Mouse (Mus musculus): ENCODE data around the gene Troap.

Gene Troap

DNA sequence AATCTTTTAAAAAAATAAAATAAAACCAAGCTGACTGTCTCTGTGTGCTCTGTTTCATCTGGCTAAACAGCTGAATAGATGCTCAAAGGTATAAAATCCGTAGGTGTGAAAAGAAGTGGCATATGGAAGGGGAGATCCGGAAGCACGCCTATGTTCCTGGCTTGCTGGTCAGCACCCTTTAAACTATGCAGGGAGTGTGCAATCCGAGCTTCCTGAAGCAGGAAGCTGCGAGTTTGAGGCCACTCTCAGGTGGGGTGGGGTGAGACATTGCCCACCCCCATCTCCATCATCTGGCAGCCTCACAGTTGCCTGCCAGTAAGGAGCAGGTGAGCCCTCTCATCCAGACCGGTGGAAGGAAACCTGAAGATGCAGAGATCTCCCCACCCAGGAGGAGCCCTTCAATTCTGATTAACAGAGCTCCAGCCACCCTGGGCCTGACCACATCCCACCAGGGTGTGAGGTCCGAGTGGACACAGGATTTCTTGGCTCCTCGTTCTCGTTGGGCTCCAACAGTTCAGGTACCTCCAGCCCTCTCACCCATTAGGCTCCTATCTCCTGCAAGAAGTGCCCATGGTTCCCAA is at the start of gene Troap:
TSS of gene Troap (plus strand) at position 557 of the 581 bp plus-strand sequence.
- DNase-seq (ENCODE audit: low spot score in 2 of 2) = no peak

DNA sequence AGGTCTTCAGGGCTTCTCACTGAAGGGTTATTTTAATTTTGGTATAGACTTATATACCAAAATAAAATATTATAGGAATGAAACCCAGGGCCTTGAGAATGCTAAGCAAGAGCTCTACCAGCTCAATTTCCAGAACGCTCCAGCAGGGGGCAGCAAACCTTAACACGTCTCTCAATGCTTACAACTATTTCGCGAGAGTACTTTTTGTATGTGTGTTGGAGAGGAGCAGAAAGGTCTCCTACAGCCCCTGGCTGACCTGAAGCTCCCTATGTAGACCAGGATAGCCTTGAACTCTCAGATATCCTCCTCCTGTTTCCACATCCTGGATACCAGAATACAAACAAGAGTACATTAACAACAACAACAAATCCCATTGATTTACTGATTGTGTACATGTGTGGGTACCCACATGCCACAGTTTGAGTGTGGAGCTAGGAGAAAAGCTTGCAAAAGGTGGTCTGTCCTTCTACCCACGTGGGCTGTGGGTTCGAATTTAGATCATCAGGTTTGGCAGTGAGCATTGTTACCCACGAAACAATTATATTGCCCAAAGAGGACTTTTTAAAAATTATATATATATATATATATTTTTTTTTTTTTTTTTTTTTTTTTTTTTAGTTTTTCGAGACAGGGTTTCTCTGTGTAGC is 49.6 kb upstream of the Troap start:
- peak; percentile 70 to 81 for DNase-seq (ENCODE audit: low spot score in 2 of 2)

DNA sequence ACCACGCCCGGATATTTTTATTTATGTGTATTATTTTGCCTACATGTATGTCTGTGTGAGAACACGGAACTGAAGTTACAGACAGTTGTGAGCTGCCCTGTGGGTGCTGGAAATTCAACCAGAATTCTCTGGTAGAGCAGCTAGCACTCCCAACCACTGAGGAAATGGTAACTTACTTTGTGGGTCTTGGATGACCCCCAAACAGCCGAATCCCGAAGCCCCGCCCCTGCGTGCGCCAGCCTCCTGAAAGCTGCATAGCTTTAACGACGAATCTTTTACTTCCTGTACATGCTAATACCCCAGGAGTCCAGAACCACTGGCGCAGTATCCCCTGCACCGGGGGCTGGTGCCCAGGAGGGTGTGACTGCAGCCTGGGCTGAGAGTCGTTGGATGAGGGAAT is 49.0 kb upstream of the Troap start:
- no peak for DNase-seq (ENCODE audit: low spot score in 2 of 2)

DNA sequence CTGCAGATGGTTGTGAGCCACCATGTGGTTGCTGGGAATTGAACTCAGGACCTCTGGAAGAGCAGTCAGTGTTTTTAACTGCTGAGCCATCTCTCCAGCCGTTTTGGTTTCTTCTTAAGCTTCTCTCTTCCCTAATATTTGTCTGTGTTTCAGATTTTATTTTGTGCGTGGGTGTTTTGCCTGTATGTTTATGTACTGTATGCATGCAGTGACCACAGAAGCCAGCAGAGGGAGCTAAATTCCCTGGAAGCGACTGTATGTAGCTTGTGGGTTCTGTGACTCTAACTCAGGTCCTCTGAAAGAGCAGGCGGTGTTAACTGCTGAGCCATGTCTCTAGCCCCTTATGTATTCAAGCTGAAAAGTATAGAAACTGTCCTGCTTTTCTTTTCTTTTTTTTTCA is 48.1 kb upstream of the Troap start:
- DNase-seq (ENCODE audit: low spot score in 2 of 2) = peak in 1 of 2 experiments; percentile 56

DNA sequence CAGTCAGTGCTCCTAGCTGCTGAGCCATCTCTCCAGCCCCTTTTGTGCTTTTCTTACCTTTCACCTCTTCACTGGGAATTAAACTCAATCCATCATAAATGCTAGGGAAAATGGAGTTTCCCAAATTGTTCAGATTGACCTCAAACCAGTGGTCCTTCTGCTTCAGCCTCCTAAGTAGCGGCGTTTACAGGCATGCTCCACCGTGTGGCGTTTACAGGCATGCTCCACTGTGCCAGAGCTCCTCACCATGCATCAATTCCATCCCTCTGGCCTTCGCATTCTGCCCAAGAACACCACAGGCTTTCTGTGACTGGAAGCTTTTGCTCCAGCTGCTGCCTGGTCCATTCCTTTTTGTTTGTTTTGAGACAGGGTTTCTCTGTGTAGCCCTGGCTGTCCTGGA is 47.3 kb upstream of the Troap start:
- DNase-seq (ENCODE audit: low spot score in 2 of 2) = no peak

DNA sequence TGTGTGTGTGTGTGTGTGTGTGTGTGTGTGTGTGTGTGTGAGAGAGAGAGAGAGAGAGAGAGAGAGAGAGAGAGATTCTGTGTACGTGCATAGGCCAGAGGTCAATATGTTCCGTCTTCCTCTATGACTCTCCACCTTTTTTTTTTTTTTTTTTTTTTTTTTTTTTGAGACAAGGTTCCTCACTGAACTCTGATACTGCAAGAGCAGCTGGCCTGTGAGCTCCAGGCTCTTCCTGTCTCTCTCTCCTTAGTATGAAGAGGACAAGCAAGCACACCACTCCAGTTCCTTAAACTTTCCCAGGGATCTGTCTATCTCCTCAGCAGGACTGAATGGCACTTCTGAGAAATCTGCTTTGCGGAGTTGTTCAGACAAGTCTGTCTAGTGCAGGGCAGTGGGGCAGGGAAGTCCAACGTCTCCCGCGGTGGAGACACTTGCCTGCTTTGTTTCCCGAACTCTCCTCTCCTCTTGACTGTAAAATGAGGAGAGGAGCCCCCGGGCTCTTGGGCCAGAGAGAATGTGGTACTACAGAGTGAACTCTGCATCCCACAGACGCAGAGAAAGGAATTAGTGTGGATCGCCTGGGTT is 45.4 kb upstream of the Troap start:
- DNase-seq (ENCODE audit: low spot score in 2 of 2) = no peak

DNA sequence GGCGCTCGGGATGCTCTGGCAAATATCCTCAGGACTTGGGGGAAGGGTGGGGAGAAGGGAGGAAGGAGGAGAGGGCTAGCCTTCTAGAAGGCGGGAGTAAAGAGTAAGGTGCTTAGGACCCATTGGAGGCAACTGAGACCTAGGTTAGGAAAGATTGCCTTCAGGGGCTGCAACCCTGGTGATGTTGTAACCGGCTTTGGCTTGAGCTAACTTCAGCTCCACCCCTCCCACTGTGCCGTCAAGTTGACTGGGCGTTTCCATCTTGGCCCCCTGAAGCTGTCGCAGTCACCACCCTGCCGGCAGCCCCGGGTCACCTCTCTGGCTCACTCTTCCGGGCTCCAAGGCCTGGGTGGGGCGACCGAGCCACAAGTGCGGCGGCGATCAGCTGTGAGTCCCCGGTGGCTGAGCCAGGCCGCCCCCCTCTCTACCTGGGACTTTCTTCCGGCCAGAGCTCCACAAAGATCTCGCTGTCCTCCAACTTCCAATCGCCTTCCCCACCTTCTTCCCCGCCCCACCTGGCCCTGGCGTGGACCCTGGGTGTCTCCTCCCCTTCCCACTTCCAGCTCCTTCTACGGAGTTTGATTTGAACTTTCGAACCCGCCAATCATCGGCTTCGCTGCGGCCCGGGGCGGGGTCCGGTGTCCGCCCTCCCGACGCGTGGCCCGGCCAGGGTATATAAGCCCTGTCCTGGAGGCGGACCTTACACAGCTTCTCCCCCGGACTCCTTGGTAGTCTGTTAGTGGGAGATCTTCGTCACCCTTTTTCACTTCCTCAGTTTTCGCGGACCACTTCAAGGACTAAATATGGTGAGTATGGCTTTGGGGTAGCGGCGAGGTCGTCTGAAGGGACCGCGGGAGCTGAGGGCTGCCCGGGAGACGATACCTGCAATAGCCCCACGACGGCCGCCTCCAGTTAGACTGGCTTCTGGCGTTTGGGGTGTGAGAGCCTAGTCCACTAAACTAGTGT is 44.5 kb upstream of the Troap start, which contains the start of gene Tuba1c:
TSS of gene Tuba1c (plus strand) at position 273 of the 966 bp plus-strand sequence.
- DNase-seq (ENCODE audit: low spot score in 2 of 2) = peak; percentile 94 to 95

DNA sequence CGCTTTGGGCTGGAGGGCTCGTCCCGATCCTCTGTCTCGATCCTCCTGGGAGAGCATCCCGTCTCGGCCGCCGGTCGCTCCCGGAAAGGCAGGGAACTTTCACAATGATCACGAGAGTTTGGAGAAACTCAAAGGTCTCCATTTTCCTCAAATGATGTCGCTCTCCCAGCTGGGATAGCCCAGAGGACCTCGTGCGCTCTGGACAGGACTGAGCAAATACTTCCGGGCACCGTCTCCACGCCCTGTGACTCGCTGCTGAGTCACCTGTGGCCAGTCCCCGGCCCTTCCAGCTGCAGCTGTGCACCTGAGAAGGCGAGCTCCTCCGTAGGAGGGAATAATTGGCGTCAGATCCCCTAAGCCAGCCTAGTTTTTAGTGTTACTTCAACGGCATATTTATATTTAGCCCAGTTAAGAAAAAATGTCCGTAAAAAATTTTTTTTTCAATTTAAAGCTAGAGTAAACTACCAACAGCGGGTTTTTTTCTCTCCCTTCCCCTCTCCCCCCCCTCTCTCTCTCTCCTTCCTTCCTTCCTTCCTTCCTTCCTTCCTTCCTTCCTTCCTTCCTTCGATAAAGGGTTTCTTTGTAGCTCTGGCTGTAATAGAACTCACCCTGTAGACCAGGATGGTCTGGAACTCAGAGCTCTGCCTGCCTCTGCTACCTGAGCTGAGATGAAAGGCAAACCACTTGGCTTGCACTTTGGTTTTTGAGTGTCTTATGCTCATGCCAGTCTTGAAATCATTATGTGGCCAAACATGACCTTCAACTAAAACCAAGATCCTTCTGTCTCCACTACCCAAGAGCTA is 43.6 kb upstream of the Troap start:
- DNase-seq (ENCODE audit: low spot score in 2 of 2) = peak; percentile 56 to 59

DNA sequence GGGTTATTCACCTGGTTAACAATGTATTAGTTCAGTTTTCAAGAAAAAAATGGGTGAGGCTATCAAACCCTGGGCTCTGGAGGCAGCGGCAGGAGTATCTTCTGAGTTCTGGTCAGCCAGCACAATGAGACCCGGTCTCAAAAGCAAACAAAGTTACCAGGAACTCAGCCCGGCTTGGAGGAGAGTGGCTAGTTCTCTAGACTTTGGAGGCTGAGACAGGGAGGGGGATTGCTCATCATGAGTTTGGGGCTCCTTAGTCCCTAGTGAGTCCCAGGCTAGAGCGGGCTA is 43.0 kb upstream of the Troap start:
- no peak for DNase-seq (ENCODE audit: low spot score in 2 of 2)

DNA sequence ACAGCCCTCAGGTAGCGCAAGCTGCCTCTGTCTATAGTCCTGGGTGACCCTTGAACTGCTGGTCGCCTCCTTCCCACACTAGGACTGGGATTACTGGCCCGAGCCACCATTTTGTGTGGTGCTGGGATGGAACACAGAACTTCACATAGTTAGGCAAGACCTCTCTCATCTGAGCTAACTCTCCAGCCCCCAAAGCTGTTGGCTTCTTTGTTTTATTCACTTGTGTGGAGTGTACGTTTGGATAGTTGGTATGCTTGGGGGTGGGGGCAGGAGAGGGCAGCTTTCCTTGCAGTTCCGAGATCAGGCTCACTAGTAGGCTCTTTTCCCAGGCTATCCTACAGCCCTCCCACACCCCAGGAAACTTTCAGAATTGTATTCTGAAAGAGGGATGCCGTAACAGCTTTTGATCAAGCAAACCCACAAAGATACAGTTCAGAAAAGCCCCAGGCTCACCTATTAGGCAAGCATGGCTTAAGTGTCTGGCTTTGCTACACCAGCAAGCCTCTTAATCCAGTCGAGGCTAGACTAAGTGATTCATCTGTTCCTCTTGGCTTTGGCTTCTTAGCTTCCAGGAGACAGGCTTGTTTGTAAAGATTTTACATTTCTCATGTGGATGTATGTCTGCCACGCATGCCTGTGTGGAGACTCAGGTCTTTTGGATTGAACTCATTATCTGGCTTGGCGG is 42.2 kb upstream of the Troap start:
- DNase-seq (ENCODE audit: low spot score in 2 of 2) = no peak

DNA sequence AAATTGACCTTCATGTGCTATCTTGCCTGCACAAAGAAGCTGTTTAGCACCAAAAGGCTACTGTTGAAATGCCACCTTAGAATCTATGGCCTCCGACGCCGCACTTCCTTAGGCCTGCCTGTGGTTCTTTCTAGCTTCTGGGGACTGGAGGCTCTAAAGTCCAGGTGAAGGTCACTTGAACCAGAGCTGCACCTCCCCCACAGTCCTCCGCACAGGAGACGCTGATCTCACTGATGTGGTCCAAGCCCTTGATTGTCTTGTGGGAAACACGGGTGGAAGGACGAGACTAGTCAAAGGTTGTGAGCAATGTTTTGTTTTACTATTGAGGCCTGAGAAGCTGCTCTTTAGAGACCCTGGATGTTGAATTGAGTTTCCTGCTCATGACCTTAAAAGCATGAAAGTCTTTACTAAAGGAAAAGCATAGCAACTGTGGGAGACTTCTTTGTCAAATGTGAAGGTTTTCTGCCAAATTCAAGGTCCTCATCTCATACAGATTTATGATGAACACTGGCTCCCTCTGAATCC is 41.6 kb upstream of the Troap start:
- no peak for DNase-seq (ENCODE audit: low spot score in 2 of 2)

DNA sequence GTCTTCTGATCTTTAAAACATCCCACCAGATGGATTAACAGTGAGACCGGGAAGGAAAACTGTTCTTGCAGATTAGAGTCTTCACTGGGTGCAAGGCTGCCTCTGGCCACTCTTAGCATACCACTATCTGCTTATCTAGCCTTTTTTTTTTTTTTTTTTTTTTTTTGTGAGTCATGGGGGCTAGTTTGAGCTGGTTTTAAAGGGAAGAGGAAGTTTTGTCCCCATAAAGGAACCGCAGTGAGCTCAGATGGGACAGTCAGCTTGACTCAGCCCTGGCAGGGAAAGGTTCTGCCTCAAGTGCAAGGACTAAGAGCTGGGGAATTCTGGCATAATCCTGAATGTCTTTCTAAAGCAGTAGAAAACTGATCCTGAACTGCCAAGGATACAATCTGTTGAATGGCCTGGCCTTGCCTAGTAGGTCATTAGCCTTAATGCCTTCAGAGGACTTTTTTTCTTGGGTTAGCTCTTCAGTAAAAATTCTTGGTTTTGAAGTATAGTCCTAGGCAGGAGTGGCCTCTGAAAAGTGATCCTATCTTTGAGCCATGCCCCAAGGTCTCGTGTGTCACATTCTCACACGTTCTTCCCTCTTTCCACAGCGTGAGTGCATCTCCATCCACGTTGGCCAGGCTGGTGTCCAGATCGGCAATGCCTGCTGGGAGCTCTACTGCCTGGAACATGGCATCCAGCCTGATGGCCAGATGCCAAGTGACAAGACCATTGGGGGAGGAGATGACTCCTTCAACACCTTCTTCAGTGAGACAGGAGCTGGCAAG is 40.7 kb upstream of the Troap start:
- DNase-seq (ENCODE audit: low spot score in 2 of 2) = no peak

DNA sequence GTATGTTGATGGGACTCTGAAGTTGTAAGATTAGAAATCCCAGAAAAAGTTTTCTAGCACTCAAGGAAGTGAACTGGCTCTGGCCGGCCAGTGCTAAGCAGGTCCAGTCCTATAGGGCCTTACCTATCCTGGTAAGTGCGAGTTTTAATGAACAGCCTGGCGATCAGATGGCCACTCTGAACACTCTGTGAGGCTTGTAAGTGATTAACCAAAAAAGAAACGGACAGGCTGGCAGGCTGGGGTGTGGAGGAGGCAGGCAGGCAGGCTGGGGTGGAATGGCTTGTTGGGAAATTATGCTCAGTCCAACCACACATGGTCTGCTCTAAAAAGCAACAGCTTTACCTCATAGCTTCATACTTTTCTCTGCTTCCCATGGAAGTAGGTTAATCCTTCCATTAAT is 38.9 kb upstream of the Troap start:
- DNase-seq (ENCODE audit: low spot score in 2 of 2) = no peak

DNA sequence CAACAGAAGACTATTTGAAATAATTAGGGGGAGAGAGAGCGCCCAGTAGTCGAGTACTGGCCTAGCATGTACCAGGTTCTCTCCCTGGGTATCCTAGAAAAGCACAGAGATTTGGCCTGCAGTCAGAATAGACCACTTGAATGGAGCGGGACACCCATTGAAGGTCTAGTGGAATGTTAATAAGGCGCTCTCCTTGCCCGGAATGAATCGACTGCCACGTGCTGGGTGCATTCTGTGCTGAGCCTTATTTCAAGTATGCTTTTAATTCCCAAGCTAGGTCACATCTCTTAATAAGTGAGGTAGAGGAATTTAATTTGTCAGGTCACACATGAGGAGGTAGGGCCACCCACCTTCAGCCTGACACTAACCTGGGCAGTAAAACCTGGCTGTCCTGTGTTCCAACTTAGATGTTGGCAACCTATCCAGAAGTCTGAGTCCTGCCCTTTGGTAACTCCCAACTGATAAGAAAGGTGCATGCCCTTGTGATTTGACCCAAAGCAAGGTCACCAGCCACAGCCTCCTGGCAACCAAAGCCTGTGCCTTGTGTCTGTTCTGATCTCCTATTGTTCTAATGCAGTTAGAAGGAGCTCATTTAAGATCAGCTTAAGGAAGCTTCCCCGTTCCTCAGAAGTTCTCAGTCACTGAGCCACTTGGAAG is 38.0 kb upstream of the Troap start:
- DNase-seq (ENCODE audit: low spot score in 2 of 2) = no peak

DNA sequence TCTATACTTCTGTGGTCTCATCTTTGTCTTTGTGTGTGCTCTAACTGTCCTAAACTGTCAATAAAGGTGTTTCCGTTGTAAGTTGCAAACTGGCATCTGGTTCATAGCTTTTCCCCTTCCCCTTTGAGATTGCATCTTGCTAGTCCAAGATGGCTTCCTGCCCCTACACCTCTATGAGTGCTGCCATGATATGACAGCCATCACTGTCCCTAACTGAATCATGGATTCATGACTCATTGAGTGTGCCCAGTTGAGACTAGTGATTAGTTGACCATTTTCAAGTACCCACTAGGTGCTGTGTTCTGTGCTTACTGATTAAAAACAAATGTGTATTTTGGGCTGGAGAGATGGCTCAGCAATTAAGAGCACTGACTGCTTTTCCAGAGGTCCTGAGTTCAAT is 36.4 kb upstream of the Troap start:
- DNase-seq (ENCODE audit: low spot score in 2 of 2) = no peak

DNA sequence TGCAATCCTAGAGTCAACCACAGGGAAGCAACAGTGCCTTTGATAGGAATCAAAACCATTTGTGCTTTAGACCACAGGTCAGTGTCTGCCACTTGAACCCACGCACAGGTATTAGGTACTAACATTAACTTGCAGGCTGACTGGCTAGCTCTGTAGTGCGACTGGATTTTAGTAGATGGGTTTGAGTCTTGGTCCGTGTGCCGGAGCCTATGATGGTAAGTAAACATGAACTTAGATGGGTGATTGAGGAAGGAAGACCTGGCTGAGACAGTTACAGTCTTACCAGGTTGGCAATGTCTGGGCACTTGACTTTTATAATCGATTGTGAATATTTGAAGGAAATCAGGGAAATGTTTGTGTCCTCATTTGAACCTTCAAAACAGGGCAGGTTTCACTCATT is 35.6 kb upstream of the Troap start:
- DNase-seq (ENCODE audit: low spot score in 2 of 2) = no peak

DNA sequence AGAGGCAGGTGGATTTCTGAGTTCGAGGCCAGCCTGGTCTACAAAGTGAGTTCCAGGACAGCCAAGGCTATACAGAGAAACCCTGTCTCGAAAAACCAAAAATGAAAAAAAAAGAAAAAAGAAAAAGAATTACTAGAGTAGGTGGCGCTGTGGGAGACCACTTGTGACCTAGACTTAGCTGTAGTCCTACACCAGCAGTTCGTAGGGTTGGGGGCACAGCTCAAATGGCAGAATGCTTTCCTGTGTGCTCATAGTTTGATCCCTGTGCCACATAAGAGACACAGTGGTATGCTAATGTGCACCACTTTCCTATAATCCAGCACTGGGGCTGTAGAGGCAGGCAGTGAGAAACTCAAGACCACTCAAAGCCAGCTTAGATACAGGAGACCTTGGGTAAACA is 35.1 kb upstream of the Troap start:
- DNase-seq (ENCODE audit: low spot score in 2 of 2) = no peak

DNA sequence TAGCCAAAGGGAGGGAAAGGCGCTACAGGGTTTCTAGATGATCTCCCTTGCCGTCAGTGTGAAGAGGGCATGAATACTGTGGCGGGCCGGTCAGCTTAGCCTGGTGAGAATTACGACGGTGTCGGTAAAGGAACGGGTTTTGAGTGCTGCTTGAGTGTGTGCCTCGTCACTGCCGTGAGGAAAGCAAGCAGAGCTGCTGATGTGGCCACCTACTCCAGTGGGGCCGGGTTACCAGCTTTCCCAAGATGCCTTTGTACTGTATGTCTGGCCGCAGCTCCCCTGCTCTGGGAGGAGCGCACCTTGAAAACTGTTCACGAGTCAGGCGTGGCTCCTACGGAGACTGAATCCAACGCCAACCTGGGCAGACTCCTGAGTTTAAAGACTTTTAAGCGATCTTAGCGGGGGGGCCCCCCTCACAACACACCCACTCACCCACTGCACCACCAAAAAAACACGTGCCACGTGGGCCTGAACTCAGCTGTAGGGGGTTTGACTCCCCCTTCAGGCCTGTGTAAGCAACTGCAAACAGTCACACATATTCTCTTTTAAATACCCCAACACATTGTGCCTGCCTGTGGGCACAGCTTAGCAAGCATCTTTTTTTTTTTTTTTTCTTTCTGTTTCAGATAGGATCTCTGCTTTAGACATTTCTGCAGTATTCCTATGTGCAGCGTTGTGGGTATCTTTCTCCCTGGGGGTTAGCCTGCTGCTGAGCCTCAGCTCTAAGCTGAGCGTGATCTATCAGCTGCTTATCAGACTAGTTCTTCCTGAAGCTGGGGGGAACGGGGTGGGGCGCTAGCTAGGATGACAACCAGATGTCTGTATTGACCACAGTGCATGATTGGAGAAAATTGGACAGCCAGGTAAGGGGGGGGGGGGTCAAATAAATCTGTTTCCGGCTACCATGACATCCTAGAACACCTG is 34.1 kb upstream of the Troap start:
- DNase-seq (ENCODE audit: low spot score in 2 of 2) = no peak

All from natural killer cell, adult 2 months (primary cell).